Mouse (Mus musculus): Measurements from ENCODE around the gene Tpd52l2.
"Not testable (repeated sequence)": the region's sequence is repeated elsewhere in the genome, so short reads cannot be mapped to it uniquely, and the experiment has no call there.

The Tpd52l2 gene

GRCm38 (mm10) chr2:181487338-181488277 is 9.3 kb upstream of the Tpd52l2 start:
- DNase-seq = no peak

GRCm38 (mm10) chr2:181491432-181492205 is 5.3 kb upstream of the Tpd52l2 start:
- no peak for DNase-seq

GRCm38 (mm10) chr2:181492206-181492605 is 4.7 kb upstream of the Tpd52l2 start:
- DNase-seq = no peak

- DNase-seq = no peak
These were observed 3.6 kb upstream of the Tpd52l2 start, which contains the start of gene Abhd16b for GRCm38 (mm10) chr2:181493156-181493927. Abhd16b (plus strand) TSS chr2:181493206.

GRCm38 (mm10) chr2:181494266-181494945 is 2.5 kb upstream of the Tpd52l2 start:
- DNase-seq = no peak

- not testable (repeated sequence) for DNase-seq
These were observed 1.1 kb upstream of the Tpd52l2 start for GRCm38 (mm10) chr2:181495845-181496244.

GRCm38 (mm10) chr2:181496281-181496680 is 661 bp upstream of the Tpd52l2 start:
- peak; percentile 47 for DNase-seq

- DNase-seq = no peak
These were observed 570 bp downstream of the Tpd52l2 start for GRCm38 (mm10) chr2:181497548-181497875.

GRCm38 (mm10) chr2:181498644-181499043 is 1.7 kb downstream of the Tpd52l2 start:
- no peak for DNase-seq

- DNase-seq = no peak
These were observed 12.2 kb downstream of the Tpd52l2 start for GRCm38 (mm10) chr2:181509191-181509590.

- DNase-seq = no peak
These were observed 14.3 kb downstream of the Tpd52l2 start for GRCm38 (mm10) chr2:181511231-181511630.

GRCm38 (mm10) chr2:181519201-181519600 is 22.3 kb downstream of the Tpd52l2 start:
- DNase-seq = no peak

- DNase-seq = peak; percentile 99
These were observed 23.4 kb downstream of the Tpd52l2 start, which contains the start of gene Dnajc5 for GRCm38 (mm10) chr2:181520118-181520935. Dnajc5 (plus strand) TSS chr2:181520485.

- DNase-seq = no peak
These were observed 23.9 kb downstream of the Tpd52l2 start for GRCm38 (mm10) chr2:181520936-181521227.

GRCm38 (mm10) chr2:181521491-181521890 is 24.5 kb downstream of the Tpd52l2 start:
- DNase-seq = no peak

- DNase-seq = peak; percentile 11
These were observed 25.9 kb downstream of the Tpd52l2 start for GRCm38 (mm10) chr2:181522811-181523210.

GRCm38 (mm10) chr2:181525526-181525925 is 28.6 kb downstream of the Tpd52l2 start:
- DNase-seq = no peak

GRCm38 (mm10) chr2:181529076-181529475 is 32.1 kb downstream of the Tpd52l2 start:
- no peak for DNase-seq

- no peak for DNase-seq
These were observed 35.6 kb downstream of the Tpd52l2 start for GRCm38 (mm10) chr2:181532589-181532988.

- DNase-seq = no peak
These were observed 39.5 kb downstream of the Tpd52l2 start for GRCm38 (mm10) chr2:181536410-181536809.

- peak; percentile 83 for DNase-seq
These were observed 40.6 kb downstream of the Tpd52l2 start for GRCm38 (mm10) chr2:181537444-181538047.

Measured in layer of hippocampus, adult 9-11 months (tissue).